Mouse (Mus musculus): ENCODE data around the gene Asns. TPM values are rescaled to one million over a fixed set of nuclear protein-coding genes. Genes with fewer than 3 reads are reported as not detected.

Gene Asns
- polyA plus RNA-seq (2012; rRNA removed): 12.3 and 15.1 TPM in 2 replicates

DNA sequence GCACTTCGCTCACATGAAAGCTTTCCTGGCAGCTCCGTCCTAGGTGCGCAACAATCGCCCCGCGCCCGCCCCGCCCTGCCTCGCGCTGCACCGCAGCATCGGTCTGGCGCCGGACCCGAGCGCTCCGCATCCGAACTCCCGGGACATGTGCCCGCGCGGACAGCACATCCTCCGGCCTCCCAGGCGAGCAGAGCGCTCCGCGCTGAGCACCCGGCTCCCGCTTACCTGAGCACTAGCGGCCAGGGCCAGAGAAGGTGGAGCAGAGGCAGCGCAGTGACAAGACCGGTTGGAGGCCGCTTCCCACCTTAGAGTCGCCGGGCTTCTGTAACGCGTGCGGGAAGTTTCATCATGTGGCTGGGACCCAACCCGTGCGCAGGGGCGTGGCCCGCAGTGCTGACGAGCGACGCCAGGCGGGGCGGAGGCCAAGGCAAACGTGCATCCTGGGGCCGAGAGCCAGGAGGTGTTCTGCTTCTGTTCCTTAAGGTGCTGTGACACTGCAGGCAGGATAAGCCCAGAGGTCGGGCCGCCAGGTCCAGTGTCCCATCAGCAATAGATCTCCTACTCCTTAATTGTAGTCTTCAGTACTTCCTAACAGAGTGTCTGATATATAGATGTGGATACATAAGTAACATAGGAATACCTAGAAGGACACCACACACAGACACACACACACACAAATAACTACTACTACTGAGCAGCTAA, at the start of gene Asns:
Gene Asns, minus strand, starts transcription at position 371 of the 702 bp plus-strand sequence.

Other genes with a start within 250 kb of the Asns start
- gene Tac1, start 138.4 kb downstream of the Asns start, polyA plus RNA-seq (2012; rRNA removed): 0.51 and 0.69 TPM in 2 replicates
- 3.2 and 4.4 TPM in 2 replicates for gene C1galt1, start 151.6 kb upstream of the Asns start, polyA plus RNA-seq (2012; rRNA removed)